Mouse (Mus musculus) layer of hippocampus, adult 11-12 months (tissue): Measurements from ENCODE around the gene Kpna3.

ENCODE experiments used
- DNase-seq: peaks from one replicate; pipeline ENCODE4 v3.0.0; 2022; ENCODE audit warnings: low spot score

Gene Kpna3

DNA sequence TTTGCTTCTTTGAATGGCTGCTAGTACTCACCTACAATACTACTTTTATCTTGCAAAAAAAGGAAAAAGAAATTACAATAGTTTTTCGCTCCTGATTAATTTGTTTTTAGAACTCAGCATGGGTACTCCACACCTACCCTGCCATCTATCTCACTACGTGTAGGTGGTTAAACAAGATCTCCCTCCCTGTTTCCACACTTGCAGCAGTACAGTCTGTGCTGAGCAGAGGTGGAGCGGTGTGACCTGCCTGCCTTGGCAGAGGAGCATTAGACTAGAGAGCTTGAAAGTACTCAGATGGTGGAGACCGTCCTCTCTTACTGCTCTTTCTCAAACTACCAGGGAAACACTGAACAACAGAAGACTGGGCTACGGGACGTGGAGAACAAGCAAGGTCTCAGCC, 44.9 kb downstream of the Kpna3 start:
- DNase-seq: no peak

DNA sequence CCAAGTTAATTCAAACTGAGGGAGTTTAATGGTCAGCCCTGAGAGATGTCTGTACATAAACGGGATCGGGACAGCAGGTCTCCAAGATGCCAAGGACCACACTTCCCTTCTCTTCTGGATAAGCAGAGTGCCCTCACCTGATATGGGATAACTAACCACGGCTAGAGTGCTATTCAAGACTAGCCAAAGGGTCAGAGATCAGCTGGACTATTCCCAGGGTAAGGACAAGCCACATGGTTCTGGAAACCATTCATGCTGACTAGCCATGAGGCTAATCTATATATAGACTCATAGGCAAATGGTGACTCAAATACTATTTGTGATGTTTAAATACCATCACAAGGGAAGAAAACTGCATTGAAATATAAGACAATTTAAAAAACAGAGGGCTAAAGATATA, 49.1 kb downstream of the Kpna3 start:
- DNase-seq: no peak

DNA sequence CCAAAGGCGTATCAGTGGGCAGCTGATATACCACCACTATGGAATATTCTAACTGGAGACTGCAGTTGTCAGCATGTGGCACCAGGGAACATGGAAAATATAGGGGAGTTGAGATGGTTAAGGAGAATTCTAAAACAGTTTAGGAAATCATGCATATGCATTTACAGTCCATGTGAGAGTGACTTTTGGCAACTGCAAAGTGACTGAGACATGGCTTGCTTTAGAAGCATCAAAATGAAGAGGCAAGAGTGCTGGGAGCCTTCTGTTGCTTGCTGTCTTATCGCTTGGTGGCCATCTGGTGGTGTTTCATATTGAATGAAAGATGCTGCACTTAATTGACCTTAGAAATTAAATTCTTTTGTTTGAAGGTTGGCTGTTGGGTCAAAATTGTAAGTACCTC, 72.4 kb downstream of the Kpna3 start:
- no peak for DNase-seq

DNA sequence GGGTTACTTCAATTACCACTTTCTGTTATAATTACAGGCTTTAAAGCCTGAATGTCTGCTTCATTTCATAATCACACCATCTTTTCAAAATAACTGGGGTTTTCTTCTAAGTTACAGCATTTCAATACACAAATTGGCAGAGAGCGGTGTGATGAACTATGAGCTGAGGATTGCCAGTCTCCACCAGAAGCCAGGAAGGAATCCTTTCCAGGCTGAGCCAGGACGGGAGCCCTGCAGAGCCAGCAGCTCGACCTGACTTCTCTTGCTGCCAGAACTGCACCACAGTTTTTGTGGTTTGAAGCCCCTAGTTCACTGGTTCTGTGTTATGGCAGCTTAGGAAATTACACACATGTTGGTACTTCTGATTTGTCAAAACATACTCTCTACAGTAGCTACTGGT, 75.0 kb downstream of the Kpna3 start:
- DNase-seq: no peak

DNA sequence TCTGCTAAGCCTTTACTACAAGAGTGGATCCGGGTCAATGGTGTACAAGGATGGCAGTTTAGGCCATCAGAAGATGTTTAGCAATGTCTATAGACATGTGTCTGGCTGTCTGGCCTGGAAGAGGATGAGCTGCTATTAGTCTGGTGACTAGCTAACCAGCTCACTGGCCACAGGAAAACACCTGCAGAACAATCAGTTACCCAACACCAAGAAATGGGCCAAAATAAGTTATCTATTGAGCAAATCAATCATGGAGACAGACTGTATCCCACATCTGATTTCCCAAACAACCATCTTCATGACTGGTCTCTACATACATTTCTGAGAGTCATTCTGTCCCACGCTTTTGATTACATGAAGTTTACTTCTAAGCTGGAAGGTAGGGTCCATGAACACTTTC, 75.9 kb downstream of the Kpna3 start:
- no peak for DNase-seq

DNA sequence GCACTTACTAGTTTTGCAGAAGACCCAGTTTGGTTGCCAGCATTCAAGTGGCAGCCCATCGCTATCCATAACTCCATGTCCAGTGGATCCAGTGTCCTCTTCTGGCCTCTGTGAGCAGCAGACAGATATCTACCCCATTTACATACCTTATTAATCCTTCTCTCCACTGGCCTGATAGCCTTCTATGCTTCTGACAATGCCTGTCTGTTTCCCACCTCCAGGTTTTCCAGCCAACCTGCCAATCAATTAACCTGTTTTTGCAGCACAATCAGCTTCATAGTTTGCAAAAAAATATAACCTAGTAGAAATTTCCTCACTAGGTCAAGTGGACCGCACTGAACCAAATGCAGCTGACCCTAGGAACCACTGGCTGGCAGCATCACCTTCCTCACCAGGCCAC, 77.4 kb downstream of the Kpna3 start:
- no peak for DNase-seq

DNA sequence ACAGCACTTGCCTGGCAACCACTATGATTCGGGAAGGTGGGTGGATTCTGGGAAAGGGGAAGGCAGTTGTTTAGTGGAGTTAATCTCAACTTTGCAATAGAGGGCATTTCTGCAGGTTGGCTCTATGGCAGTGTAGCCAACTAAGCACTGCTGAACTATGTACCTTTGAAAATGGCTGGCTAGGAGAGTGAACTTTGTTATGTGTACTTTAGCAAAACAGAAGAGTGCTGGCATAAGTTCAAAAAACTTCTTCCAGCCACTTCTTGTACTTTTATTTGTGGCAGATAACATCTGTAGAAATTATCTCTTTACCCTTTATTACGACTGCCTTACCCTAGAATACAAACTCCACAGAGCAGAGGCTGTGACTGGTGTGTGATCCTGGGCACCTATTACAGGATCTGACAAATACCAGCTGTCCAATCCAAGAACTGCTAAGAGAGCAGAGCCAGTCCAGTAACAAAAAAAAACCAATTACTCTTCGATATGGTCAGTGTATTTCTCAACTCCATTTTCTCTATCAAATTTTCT, 78.6 kb downstream of the Kpna3 start:
- peak; percentile 19 for DNase-seq

DNA sequence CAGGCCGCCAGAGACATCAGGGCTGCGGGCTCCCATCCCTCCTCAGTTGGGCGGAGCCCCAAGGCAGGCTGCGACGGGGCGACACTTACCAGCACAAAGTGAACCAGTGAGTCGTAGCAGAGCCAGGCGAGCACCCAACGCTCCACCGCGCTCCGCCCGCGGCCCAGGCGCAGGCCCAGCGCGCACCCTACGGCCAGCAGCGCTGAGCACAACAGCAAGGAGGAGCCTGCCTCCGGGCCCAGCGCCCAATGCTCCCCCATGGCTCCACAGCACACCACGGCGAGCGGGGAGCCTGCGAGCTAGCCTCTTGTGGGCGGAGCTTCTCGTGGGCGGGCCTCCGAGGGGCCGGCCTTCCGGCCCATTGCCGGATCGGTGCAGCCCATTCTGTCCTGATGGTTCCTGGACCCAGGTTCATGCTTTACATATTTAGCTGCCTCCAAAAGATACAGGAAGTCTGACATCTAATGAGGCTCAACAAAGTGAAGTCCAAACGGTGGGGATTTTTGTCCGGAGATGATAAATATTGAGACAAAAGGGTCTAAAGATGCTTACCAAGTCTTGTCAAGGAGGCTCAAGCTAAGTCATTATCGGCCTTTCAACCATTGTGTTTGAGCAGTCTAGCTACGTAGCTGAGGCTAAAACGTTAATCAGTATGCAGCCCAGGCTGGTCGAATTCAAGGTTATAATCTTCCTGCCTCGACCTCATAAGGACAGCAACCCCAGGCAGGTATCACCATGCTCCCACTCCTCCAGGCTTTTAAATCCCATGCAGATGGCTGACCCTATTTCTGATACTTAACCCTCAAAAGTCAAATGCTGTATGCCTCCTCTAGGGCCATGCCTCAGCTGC, 79.3 kb downstream of the Kpna3 start, which contains the start of gene Ebpl:
TSS of gene Ebpl (minus strand) at position 309 of the 850 bp plus-strand sequence.
- DNase-seq: peak; percentile 94

DNA sequence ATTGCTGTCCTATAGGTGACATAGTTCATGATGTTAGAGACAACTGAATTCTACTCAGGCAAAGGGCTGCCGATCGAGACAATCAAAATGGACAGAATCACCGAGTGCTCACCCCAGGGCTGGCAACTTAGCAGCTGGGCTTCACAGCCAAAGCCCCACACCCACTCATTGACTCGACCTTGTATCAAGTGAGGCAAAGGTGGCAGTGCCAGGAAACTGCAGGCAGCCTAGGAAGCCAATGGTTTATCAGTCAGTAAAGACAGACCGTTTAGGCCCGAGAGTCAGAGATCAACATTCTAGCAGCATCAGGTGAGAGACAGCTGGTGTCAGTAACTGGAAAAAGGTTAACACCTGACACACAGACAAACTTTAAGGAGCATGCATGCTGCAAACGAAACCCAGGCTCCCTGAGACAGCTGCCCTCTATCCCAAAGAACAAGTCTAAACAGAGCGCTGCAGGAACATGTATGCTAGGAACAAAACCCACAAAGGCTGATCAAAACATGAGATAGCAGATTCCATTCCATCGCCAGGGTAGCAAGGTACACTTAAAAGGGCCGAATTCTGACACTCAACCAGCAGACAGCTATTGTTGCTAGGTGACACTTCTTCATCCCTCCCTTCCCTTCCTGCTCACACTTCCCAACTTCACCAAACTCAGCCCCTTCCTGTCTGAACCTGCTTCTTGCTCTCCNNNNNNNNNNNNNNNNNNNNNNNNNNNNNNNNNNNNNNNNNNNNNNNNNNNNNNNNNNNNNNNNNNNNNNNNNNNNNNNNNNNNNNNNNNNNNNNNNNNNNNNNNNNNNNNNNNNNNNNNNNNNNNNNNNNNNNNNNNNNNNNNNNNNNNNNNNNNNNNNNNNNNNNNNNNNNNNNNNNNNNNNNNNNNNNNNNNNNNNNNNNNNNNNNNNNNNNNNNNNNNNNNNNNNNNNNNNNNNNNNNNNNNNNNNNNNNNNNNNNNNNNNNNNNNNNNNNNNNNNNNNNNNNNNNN, 85.1 kb downstream of the Kpna3 start:
- DNase-seq: no peak

DNA sequence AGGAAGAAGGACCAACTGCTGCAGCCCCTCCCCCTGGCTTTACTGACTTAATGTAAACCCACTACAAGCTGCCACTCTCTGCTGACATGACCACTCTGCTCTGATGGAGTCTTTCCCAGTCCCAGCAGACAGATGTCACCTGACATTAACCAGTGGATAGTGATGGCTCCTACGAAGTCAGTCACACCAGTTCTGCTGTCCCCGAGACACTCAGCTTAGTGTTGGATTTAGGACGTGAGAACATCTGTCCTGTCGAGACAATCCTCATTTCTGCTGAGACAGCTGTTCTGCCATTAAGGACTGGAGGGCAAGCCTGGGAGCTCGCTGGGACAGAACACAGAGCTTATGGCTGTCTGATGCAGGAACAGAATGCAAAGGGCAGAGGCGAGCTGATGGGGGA, 88.9 kb downstream of the Kpna3 start:
- no peak for DNase-seq

DNA sequence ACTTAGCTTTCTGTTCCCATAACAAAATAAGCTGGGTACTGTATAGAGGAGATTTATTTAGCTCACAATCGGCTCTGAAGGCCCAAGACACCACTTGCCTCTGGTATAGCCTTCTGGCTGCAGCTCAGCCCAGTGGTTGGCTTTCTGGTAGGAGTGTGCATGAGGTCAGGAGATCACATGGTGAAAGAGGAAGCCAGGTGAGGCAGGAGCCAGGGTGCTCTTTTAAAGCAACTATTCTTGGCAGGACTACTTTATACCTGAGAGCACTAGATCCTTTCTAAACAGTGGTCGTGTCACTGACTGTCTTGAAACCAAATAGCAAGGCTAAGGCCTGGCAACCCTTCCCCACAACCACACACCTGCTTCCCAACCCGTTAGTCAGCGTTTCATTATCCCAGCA, 89.8 kb downstream of the Kpna3 start:
- DNase-seq: no peak

DNA sequence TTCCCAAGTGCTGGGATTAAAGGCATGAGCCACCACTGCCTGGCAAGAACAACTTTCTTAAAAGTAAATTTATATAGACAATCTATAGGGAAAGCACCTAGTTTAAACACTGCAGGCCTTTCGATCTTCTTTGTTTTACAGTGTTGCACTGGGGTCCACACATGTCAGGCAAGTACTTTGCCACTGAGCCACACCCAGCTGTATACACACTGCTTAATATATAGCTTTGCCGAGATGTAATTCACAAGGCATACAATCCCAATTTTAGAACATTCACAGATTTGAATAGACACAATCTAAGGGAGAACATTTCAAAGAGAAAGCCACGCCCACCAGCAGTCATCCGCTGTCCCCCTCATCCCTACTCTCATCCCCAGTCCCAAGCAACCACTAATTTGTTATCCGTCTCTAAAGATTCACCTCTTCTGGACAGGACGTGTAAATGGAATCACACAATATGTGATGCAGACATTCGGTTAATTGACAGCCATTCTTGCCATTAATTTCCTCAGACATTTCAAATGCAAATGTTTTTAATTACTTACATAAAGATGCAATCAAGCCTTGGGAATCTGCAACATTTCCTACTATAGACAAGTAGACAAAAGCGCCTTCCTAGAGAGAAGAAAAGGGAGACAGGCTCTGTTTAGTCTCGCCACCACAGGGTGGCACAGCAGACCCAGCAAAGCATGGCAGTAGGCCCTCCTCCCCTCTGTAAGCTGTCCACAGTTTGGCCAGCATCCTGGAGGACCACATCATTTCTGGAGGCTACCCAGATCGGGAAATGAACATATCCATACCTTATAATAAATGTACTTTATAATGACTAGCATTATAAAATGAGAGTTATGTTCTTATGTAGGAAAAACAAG, 92.6 kb downstream of the Kpna3 start:
- peak; percentile 43 for DNase-seq

DNA sequence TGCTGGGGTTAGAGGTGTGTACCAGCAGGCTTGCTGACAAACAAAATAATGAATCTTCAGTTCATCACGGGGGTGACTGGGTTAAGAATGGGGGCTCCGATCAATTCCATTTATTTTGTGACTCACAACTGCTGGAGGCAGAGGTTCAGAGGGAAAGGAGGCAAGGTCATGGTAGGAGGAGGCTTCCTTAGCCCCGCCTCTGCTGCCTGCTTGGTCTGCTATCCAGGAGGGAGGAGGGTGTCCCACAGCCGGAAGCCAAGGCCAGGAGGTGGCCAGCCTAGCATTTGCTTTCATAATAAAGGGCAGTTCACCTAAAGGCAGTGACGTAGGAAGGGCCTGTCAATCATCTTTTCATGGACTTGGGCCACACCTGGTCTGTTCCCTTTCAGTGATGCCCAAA, 95.1 kb downstream of the Kpna3 start:
- DNase-seq: no peak

DNA sequence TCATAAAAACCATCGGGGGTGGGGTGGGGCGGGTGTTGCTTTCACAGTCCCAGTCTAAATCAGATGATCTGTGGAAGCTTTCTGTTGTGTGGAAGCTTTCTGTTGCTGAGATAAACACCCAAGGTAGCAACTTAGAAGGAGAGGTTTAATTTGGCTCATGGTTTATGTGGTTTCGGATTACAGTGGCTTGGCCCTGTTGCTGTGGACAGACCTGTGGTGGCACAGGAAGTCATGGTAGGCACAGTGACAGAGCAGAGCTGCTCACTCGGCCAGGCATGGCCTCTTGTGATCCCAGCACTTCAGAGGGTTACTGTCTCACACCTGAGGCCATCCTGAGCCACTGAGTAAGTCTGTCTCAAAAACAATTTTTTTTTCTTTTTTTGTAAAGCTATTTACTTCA, 100.3 kb downstream of the Kpna3 start:
- DNase-seq: no peak

DNA sequence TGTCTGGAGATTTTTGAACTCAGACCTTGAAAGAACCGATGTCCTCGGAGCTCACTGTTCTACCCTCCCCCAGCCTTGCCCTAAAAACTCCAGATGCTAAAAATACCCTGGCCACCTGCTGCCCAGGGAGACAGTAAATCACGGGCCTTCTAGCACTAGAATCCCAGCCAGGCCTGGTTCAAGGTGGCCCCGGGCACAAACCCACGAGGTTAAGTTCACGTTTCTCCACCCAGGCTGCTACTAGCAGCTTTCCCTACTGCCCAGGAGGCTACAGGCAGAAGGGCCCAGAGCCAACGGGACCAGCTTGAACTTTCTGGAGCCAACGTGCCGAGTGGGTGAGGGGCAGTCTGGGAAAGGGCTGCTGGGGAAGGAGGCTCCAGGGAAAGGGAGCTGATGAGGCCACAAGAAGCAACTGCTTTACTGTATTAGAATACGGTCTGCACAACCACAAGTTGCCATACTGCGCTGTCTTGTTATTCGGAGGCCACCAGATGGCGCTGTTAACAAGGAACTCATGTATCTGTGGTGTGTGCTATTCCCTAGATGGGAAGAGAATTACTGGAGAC, 108.6 kb downstream of the Kpna3 start:
- DNase-seq: peak; percentile 62

DNA sequence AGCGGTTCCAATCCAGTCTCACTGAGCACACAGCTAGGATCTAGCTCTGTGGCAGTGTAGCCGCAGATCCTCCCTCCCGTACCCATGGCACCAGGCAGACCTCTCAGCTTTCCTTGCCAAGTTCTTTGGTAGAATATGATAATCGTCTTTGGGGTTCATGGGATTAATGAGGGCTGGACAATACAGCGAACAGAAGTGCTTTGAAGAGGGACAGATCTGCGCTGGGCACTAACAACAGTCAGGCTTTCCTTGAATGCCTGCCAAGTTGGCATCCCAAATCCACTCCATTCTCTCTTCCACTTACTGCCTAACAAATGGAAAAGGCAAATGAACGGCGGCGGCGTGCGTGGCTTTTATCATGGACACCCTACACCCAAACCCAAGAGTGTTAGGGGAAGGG, 109.1 kb downstream of the Kpna3 start:
- DNase-seq: peak; percentile 66

DNA sequence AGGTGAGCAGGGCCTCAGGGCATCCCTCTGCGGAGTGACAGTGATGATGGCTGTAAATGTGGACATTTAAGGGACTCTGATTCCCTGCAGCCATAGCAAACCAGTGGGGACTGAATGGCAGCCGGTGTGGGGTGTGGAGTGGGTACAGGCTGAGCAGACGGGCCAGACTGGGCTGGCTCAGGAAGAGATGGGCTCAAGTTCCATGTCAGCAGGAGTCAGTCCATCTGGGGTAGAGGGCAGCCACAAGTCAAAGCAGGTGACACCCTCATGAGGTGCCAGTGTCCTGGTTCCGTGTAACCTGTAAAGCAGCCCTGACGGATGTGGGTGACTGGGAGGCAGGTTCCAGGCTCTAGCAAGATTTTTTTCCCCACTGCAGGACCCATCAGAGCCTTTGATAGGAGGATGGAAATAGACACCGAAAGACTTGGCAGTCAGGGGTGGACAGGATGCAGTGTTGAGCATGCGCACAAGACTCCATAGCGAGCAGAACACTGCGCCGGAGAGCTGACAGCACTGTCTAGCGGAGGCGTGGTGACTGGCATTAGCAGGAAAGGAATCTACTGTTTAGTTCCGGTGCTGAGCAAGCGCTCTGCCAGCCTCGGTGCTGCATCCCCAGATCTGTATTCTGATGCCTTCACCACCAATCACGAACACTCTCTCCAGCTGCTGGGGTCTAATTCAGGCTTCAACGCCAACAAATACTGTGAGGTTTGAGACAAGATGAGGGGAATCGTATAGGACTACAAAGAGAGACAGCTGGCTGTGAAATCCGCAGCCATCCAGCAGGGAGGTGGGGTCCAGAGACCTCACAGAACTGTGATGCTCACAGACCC, 111.8 kb downstream of the Kpna3 start:
- peak; percentile 91 for DNase-seq

DNA sequence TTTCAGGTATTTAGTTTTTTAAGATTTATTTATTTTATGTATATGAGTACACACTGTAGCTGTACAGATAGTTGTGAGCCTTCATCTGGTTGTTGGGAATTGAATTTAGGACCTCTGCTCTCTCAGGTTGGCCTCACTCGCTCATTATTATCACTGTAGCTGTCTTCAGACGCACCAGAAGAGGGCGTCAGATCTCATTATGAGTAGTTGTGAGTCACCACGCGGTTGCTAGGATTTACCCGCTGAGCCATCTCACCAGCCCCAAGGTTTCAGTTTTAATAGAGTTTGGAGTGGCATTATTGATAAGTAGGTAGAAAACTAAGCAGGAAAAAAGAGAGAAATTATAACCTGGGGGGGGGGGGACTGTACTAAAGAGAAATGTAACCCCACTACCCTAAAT, 112.7 kb downstream of the Kpna3 start:
- DNase-seq: peak; percentile 26

DNA sequence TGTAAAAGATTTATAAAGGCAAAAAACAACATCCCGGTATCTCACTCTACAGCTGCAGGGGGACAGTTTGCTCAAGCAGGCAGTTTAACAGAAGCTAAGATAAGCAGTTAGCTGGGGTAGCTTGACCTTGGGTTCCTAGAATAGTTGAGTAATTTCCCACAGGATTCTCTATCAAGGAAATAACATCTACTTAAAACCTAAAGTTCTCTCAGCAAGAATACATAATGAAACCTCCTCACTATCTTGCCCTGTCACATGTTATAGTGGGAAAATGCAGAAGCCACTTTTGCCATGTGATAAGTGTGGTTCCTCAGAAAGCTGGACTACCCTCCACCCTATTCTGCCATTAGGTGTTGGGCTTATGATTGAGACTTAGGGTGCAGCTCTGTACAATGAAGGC, 116.9 kb downstream of the Kpna3 start:
- DNase-seq: no peak

DNA sequence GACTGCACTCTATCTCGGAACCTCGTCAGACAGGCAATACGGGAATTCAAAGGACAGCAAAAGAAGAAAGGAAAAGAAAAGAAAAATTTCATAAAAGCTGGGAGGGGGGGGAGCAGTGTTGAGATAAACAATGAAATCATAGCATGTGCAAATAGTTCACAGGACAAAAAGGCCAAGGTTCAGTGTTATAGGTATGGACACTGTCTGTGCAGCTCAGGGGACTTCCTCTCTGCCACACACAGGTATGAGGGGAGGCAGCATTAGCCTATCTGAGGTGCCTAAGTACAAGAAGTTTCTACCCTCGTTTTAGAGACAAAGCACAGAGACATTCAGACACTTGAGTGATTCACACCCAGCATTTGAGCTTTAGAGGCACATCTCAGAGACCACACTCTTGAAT, 118.5 kb downstream of the Kpna3 start:
- no peak for DNase-seq
